Mouse (Mus musculus) spleen, postnatal 10 days (tissue): Measurements from ENCODE around the gene Alg12.

Experiments used
- DNase-seq, 2 experiments: peaks; one replicate each; pipeline ENCODE4 v3.0.0; 2021 to 2022; ENCODE audit warnings: low spot score in 2 of 2

Alg12 gene

GRCm38 (mm10) chr15:88854969-88855830 is 36.1 kb upstream of the Alg12 start:
- DNase-seq: no peak

GRCm38 (mm10) chr15:88854119-88854968 is 35.2 kb upstream of the Alg12 start:
- no peak for DNase-seq

GRCm38 (mm10) chr15:88853106-88853505 is 34.0 kb upstream of the Alg12 start:
- DNase-seq: no peak

GRCm38 (mm10) chr15:88851507-88852149 is 32.5 kb upstream of the Alg12 start:
- DNase-seq: no peak

GRCm38 (mm10) chr15:88851076-88851475 is 32.0 kb upstream of the Alg12 start:
- DNase-seq: no peak

- DNase-seq: no peak
Measured at GRCm38 (mm10) chr15:88850146-88850826, 31.2 kb upstream of the Alg12 start.

GRCm38 (mm10) chr15:88849621-88850020 is 30.5 kb upstream of the Alg12 start:
- DNase-seq: no peak

- no peak for DNase-seq
Measured at GRCm38 (mm10) chr15:88848661-88849060, 29.5 kb upstream of the Alg12 start.

- DNase-seq: no peak
Measured at GRCm38 (mm10) chr15:88844966-88845365, 25.8 kb upstream of the Alg12 start.

- DNase-seq: no peak
Measured at GRCm38 (mm10) chr15:88843486-88844097, 24.5 kb upstream of the Alg12 start.

- no peak for DNase-seq
Measured at GRCm38 (mm10) chr15:88842300-88842673, 23.2 kb upstream of the Alg12 start.

- no peak for DNase-seq
Measured at GRCm38 (mm10) chr15:88841580-88842299, 22.6 kb upstream of the Alg12 start.

- no peak for DNase-seq
Measured at GRCm38 (mm10) chr15:88841160-88841559, 22.0 kb upstream of the Alg12 start.

- DNase-seq: no peak
Measured at GRCm38 (mm10) chr15:88840126-88840525, 21.0 kb upstream of the Alg12 start.

GRCm38 (mm10) chr15:88839271-88839670 is 20.2 kb upstream of the Alg12 start:
- no peak for DNase-seq

- no peak for DNase-seq
Measured at GRCm38 (mm10) chr15:88837977-88838376, 18.9 kb upstream of the Alg12 start.

- DNase-seq: peak in 1 of 2 experiments; percentile 56
Measured at GRCm38 (mm10) chr15:88837199-88837932, 18.2 kb upstream of the Alg12 start.

GRCm38 (mm10) chr15:88836571-88836970 is 17.5 kb upstream of the Alg12 start:
- no peak for DNase-seq

- no peak for DNase-seq
Measured at GRCm38 (mm10) chr15:88836031-88836430, 16.9 kb upstream of the Alg12 start.

- DNase-seq: no peak
Measured at GRCm38 (mm10) chr15:88832536-88832935, 13.4 kb upstream of the Alg12 start.
